Mouse (Mus musculus): ENCODE measurements at regions not wholly inside any gene's neighbourhood (a gene's known extent, or its start where the extent isn't known, plus 50 kb on each side); places are given as distances from the start of the nearest gene placed in this dataset.
"Not testable (repeated sequence)": the region's sequence is repeated elsewhere in the genome, so short reads cannot be mapped to it uniquely, and the experiment has no call there.

DNA sequence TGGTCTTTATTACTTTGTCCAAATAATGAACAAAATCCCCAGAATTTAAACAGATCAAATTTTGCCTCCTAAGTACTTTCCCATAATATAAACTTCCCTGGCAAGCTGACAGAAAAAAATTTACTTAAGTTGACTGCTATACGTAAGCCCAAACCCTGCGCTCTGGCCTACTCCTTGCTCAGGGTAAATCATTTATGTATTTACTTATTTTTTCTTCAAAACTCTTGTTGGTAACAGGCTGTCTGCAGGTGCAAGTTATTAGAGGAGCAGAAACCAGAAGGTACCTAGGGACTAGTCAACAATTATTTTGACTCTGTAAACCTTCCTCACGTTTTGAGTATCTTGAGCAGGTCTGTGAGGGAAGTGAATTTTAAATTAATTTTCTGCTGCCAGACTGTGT is 2615.7 kb downstream of the Poteg start:
- DNase-seq: no peak

DNA sequence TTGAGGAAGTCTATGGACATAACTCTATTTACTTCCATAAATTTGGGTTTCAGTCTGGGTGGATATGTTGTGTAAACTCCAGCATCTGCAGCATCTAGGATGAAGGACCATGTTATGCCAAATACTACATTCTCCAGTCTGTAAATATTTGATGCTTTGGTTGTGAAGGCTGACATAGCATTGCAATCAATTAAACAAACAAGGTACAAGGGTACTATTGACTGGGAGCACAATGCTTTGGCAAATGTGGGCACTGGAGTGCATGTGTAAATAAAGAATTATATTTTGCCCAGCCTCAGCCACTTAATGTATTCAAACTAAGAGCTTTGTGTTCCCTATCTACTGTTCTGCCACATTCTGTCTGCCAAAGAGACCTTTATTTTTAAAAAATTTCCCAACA is 2630.3 kb downstream of the Poteg start:
- DNase-seq: no peak

DNA sequence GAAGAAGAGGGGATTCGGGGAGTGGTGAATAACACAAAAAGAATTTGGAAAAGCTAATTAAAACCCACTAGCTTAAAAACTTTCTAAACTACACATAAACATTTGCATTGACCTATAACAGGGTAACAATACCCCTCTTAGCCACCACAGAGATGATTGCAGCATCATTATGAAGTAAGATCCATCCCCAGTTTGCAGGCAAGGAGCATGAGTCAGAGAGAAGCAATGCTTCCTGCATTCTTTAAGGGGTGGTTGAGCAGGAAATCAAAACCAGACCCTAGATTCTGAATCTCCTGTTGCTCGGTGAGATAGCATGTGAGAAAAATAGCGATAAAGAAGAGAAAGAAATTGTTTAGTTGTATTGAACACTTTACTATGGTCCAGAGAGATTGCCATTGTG is 2680.3 kb downstream of the Poteg start:
- DNase-seq: no peak

DNA sequence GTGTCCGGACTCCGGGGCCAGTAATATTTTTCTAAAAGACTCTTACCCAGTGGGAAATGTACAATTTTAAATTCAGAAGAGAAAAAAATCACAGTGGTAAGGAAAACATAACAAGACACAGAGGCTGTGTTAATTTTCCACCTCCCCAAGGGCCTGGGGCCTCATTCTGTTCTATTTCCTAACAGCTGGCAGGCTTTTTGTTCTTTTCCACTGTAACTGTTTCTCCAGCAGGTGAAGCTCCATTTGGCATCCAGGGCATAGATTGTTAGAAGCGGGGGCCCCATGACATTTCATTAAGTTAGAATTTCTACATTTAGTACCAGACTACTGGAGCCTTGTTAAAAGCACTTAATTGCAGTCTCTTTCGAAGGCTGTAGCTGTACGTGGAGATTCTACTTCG is 2687.5 kb downstream of the Poteg start:
- DNase-seq: no peak

DNA sequence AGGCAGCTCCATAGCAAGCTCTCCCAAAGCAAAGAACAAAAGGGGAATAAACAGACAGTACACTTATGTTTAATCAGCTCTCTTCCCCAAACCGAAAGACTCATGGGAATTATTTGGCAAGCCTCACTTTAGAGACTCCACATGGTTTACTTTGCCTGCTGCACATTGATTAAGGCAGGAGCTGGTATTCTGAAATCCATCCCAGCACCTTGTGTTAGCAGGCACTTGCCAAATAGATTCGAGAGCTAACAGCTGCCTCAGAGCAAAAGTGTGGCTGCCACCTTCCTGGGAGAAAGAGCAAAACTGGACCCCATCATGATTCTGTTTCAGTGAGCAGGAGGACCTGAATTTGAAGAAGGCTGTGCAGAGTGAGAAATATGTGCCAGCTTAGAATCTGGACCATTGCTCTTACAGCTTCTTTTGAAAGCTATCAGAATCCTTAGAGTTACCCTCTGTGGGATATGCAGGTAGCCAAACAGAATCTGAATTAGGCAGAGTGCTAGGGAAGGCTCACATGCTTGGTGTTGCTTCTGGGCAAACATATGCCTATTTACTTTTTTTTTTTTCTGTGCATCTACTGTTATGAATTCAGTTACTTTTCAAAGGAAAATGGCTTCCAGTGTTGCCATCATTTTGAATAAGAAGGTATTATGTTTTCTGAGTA is 2703.8 kb downstream of the Poteg start:
- DNase-seq: peak; percentile 12

DNA sequence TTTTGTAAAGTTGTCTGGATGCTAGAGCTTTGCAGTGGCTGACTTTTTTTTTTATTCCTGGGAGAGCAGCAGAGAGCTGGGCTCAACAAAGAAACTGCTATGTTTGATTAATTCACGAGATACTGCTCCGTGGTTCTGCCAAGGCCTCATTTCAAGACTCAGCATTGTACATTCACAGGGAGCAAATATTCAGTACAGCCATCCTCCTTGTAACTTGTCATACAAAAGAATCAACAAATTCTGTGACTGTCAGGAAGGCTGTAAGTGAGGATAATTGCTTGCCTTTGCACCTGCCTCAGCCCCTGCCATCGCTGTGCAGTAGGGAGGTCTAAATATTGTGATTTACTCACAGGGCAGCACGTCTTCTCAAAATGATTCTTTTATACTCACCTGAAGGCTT is 2705.5 kb downstream of the Poteg start:
- DNase-seq: no peak

DNA sequence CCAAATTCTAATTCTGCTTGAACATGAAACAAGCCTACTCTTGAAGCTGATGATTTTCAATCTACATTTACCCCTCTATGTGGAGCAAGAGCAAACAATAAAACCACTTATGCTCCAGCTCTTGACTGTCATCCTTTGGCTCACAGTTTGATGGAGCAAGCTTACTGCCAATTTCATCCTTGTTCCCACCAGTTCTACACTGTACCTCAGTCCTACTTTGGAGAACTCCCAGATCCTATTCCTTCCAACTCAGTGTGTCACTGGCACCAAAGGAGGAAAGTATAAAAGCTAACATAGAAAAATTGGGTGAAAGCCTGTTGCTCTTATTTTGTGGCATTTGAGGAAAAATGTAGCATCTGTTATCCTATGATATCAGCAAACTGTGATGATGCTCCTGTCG is 2724.4 kb downstream of the Poteg start:
- no peak for DNase-seq

DNA sequence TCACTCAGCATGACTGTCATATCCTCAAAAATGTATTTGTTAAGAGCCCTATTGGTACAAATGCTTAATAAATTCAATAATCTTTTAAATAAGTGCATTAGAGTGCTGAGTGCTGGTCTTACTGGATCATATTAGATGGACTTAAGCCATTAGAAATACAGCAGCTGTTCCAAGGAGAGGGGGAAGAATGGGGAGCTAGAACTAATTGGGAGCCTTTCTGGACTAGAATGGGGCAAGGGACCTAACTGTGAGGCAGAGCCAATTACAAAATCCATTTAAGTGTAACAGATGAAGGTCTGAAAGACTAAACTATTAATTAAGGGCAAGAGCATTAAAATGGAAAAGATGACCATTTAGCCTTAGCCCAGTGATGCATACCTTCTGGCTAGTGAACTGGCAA is 2755.3 kb downstream of the Poteg start:
- DNase-seq: not testable (repeated sequence)

DNA sequence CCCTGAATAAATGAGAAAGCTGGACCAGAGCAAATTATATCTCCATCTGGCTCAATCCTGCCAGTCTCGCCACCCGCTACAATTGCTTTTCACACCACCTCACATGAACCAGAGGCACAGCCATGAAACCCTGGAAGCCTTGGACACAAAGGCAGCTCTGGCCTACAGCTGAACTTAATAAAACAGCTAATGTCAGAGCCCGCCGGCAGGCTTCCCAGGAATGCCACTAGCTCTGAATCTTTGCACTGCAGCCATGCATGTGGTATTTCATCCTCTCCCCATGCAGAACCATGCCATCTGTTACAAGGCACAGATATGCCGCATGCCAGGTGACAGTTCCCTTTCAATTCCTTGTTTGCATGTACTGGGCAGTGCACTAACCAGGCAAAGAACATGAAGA is 2779.9 kb downstream of the Poteg start:
- no peak for DNase-seq

DNA sequence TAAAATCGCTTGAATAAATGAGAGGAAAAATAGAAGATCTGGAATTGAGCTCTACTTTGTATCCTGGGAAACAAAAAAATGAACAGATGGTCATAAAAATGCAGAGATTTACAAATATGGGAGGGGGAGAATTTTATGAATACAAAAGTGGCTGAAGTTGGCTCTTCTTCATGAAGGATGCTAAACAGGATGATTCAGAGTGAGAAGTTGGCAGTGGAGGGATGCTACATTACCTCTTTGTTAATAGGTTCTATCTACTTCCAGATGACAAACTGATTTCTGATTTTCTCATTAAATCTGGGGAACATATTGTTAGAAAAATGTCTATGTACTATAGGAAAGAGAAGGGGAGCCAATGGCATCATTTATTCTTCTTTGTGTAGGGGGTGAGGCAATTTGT is 2785.8 kb downstream of the Poteg start:
- no peak for DNase-seq

DNA sequence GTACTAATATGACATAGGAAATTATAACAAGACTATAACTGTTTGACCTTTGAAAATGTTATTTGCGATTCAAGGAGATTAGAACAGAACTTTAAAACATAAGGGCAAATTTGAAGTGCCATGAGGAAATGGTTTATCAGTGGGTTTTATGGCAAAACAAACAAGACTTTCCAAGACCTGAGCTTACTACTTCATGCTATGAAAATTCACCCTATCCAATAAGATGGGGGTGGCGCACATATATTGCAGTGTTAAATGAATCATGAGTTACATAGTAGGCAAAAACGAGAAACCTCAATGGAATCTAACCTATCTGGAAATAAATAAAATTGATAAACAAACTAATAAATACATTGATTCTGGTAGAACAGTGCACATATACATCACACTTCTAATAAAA is 2804.3 kb downstream of the Poteg start:
- DNase-seq: no peak

DNA sequence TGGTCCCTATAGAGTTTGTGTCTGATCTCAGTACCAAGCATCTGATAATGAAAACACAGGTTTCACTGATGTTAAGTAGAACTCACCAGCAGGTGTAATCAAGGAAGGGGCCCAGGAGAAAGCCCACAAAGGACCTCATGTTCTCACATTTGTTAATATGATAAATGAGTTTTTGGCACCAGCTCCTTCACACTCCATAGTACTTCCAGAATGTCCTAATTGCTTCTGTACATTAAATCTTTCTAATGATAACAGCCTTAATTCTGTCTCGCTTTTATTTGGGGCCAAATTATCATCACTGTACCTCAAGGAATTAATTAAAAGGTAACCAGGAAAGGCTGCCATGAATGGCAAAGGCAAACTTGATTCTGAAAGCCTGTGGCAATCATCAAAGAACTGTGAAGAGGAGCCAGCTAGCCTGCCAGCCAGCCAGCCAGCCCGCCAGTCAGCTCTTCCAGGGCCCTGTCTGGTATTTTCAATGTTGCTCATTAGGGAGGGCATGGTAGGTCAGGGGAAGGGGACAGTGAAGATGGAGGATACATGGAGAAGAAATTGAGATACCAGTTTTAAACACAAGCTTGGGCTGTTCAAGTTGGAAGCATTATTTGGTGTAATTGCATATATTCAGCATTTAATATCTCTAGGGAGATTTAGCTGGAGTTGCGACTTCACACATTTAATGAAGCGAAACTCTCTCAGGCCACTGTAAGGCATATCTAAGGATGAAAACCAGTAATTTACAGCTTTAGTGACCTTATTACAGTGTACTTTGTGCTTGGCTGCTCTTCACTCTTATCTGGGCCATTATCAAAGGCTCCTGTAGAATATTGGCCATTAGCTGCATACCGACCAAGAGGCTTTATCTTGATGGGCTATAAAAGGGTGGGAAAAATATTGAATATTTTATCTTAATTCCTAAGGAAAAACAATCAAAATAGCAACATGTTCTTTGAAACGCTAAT is 2822.8 kb downstream of the Poteg start:
- DNase-seq: no peak

DNA sequence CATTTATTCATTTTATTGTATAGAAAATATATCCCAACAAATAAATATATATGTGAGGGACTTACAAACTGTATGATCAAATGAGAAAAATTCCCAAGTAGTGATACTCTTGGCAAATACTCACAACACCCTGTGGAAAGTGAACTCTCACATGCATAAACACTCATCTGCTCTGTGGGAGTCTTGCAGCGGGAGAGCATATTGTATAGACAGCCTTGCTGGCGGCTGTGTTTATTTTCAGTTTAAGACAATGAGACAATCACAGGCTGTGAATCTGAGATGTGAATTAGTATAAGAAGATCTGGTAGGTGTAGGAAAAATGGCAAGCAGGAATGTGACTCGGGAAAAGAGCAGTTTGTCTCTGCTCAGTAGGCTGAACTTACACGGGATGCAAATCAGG is 2841.7 kb downstream of the Poteg start:
- DNase-seq: peak; percentile 9

DNA sequence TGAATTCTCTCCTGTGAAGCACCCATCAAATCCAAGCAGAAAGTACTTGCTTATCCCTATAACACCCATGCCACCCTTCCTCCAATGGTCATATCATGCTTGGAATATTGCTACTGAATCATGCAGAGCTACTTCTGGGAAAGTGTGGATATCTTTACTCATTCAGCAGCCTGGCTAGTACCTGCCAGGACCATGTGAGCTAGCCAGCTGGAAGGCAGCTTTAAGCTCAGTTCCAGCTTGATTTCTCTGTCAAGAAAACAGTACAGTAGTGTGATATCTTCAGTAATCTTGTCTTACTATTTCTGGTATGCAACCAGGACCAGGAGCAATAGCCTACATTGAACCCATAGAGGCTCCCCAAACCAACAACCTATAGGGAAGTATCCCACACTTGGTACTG is 2883.7 kb downstream of the Poteg start:
- no peak for DNase-seq

DNA sequence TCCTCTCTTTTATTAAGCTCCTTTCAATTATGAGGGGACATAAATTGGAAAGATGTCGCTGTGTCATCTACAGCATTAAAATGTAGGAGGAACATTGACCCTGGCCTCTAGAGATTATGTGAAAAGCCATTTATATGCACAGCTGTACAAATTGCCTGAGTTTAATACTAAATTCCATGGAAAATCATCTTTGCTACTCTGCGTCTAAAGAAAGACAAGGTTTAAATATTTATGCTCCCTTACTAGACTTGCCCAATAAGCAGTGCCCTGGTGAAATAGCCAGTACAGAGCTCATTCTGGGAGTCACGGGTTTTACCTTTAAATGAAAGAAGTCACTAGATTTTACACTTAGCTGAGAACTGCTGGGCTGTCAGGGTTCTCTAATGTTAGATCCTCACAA is 2885.9 kb downstream of the Poteg start:
- no peak for DNase-seq

DNA sequence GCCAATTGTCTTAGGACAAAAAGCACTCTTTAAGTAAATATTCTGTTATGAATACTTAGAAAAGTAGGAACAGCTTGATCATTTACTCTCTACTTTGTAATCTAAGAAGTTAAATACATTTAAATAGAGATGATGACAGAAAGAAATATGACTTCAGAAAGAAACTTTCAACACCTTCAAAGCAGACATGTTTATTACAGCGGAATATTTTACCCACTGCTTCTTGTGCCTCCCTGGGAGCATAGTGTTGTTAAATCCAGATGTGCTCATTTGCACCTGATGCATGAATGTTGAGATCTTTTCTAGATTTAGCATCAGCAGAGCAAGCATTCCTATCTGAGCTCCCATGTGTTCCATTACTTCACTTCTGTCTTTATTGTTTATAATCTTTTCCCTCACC is 2912.0 kb downstream of the Poteg start:
- no peak for DNase-seq

DNA sequence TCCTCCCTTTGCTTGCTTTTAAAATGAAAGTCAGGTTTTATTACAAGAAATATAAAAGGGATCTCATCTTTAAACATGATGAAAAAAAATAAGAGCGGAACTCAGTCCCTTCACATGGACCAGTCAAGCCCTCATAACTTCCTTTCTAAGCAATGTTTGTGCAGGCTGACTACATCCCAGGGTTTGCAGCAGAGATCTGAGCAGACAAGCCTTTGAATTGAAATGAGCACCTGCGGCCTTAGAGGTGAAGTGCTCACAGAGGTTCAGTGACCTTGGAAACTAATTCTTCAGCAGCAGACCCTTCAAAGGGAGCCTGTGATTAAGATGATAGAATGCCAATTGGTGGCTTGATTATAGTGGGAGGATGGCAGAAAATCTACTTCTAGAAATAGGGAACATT is 2918.3 kb downstream of the Poteg start:
- no peak for DNase-seq

DNA sequence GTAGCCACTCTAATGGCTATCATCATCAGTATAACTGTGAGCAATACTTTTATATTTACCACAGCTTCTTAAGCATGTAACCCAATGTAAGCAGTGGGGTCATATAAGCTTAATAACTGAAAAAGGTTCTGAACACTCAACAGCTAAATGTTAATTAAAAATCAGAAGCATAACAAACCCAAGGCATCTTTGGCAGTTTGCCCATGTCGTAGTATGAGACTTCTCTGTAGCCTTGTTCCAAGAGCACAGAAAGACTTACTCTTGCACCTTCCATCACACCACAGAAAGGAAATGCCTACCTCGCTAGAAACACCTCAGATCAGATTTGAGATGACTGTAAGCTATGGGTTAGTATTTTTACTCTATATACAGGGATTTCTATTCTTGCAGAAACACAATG is 2944.5 kb downstream of the Poteg start:
- DNase-seq: no peak

DNA sequence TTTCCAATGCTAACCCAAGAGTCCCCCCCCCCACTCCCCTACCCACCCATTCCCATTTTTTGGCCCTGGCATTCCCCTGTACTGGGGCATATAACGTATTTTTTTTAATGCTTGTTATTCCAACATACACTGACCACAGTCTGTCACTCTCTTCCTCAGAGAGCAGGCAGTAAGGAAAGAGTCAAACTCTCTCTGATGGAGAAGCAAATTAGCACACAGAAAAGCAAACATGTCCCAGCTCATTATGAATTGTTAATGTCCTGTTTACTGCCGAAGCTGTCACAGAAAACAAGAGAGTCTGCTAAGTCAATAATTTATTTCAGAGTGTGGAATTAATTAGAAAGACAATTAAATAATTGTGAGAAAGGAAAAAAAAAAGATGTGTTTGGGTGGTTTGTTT is 2989.1 kb upstream of the 5930422O12Rik start:
- no peak for DNase-seq

DNA sequence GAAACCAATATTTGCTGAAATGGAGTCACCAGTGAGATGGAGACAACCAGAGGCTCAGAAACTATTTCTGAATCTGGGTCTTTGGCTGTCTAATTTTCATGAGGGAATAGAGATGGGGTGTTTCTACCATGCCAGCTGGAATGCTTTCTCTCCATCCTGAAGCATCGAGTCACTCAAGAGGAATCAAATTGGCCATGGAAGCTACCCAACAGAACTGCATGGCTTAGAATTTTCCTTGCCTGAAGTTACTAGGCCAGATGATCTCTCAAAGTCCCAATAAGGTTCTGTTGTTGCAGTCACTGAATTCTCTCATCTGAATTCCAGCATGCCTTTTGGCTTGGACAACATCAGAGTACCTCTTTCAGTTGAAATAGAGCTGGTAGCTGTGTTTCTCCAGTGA is 2986.7 kb upstream of the 5930422O12Rik start:
- DNase-seq: no peak

DNA sequence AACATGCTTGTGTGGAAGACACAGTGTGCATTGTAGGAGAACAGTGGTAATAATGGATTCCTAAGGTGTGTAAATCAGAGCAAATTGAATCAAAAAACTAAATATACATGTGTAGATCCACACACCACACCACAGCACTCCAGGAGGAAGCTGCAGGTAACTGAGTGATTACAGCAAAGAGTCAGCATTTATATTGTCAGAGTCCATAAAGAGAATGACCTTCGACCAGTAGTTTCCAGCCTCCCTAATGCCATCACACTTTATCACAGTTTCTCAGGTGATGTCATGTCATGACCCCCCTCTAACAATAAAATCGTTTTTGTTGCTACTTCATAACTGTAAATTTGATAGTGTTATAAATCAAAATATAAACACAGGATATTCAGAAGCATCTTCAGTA is 2984.6 kb upstream of the 5930422O12Rik start:
- no peak for DNase-seq

DNA sequence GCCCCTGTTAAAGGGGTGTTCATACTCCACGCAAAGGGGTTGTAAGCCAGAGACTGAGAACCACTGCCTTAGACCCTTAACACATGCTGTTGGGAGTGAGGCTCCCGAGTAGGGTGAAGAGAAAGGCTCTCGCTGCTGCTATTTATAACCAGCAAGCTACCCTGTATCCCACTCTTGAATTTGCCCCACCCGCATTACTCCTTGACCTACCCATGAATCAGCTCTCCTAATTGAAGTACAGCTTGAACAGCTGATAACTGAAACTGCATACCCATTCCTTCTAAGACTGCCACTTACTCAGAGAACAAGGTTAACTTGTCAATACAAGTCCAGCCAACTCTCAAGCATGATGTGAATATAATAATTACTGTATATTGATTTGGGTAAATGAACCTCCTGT is 2984.2 kb upstream of the 5930422O12Rik start:
- DNase-seq: no peak

DNA sequence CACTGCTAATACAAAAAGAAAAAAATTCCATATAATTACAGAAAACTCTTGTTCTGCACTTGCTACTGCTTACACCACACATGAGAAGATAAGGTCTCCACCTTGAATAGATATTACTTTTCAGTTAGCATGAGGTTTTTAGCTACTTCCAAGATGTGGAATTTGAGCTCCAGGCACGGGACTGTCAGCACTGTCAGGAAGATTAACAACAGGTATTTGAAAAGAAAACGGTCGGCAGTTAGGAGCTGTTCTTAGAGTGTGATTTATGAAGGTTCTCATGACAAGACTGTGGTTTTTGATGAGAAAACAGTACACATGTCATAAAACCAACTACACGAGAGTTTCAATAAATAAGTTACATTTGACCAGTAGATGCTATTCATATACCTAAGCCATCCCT is 2970.4 kb upstream of the 5930422O12Rik start:
- no peak for DNase-seq

DNA sequence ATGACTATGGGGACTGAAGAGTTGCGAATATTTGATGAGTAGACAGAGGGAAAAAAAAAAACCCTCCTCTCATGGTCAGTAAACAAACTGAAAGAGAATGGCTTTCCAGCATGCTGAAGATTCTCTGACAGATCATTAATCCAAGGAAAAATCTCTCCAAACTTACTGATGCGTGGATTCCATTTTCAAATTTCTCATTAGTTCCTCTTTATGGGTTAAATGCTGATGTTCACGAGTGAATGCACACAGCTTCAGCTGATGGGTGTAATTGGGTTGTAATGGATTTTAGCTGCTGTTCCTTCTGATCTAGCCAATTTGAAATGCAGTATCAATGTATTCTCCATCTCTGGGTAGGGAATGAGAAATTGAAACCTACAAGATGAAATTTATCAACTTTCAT is 2945.6 kb upstream of the 5930422O12Rik start:
- no peak for DNase-seq
